Mouse (Mus musculus) stomach, embryonic 14.5 days (tissue): ENCODE measurements at regions not wholly inside any gene's neighbourhood (a gene's known extent, or its start where the extent isn't known, plus 50 kb on each side); places are given as distances from the start of the nearest gene placed in this dataset.

Source experiments
- ATAC-seq: fragments of 200-750 bp; cut with Nextera tagmentation; 2 replicates; pipeline ENCODE4 v1.8.0; 2017; ENCODE audit warnings: low read depth, moderate TSS enrichment; ENCODE audit not compliant: insufficient number of reproducible peaks, insufficient read depth, low FRiP score
- H3K27ac ChIP-seq: fragments of 300-500 bp; sonication (generic); 2 replicates; pipeline ENCODE4 v1.5.1; 2014; ENCODE audit warnings: mild to moderate bottlenecking, low read length, moderate library complexity, mixed read lengths
- H3K27me3 ChIP-seq: fragments of 300-500 bp; sonication (generic); 2 replicates; pipeline ENCODE4 v1.6.1; 2014; ENCODE audit warnings: low read length, control low read depth, mixed read lengths; ENCODE audit not compliant: control insufficient read depth, insufficient read depth
- H3K36me3 ChIP-seq: fragments of 300-500 bp; sonication (generic); 2 replicates; pipeline ENCODE4 v1.6.1; 2014; ENCODE audit warnings: mild to moderate bottlenecking, control low read depth, low read length, moderate library complexity, mixed read lengths; ENCODE audit not compliant: control insufficient read depth, insufficient read depth
- H3K4me1 ChIP-seq: fragments of 300-500 bp; sonication (generic); 2 replicates; pipeline ENCODE4 v1.6.1; 2014; ENCODE audit warnings: low read length, control low read depth, mixed read lengths; ENCODE audit not compliant: control insufficient read depth, insufficient read depth
- H3K4me2 ChIP-seq: fragments of 300-500 bp; sonication (generic); replicated peaks from 2 replicates; pipeline ENCODE4 v1.6.1; 2014; ENCODE audit warnings: low read depth, low read length, control low read depth
- H3K4me3 ChIP-seq: fragments of 300-500 bp; sonication (generic); 2 replicates; pipeline ENCODE4 v1.5.1; 2014; ENCODE audit warnings: low read depth, low read length, control low read depth
- H3K9ac ChIP-seq: fragments of 300-500 bp; sonication (generic); replicated peaks from 2 replicates; pipeline ENCODE4 v1.6.1; 2014; ENCODE audit warnings: low read depth, mild to moderate bottlenecking, control low read depth, low read length, moderate library complexity, mixed read lengths
- H3K9me3 ChIP-seq: fragments of 300-500 bp; sonication (generic); 2 replicates; pipeline ENCODE4 v1.6.1; 2016; ENCODE audit warnings: low read depth, low read length, control low read depth; ENCODE audit not compliant: control insufficient read depth
- WGBS: fragments of 180-500 bp; shearing (Covaris S2); extraction: QIAGEN DNeasy Blood & Tissue Kit; methylation state at CpG from one replicate; pipeline ENCODE4 v1.1.7; 2014; 5-methylcytosine and 5-hydroxymethylcytosine counted together

- Histone ChIP-seq H3K4me3 (no peak overlapping the region), H3K4me2 (no peak overlapping the region), H3K9ac (no peak overlapping the region), H3K27me3 (no peaks in the 10 kb centered on the region), H3K4me1 (no peaks in the 10 kb centered on the region), H3K9me3 (no peaks in the 10 kb centered on the region), H3K36me3 (no peaks in the 10 kb centered on the region), H3K27ac (no peak overlapping the region)
- no peak for ATAC-seq
These were observed 134.4 kb downstream of the Edem1 start for GRCm38 (mm10) chr6:108962810-108963209.

- 2% methylated on average over 2 of the region's 2 CpGs for WGBS
These were observed 134.9 kb downstream of the Edem1 start for GRCm38 (mm10) chr6:108963295-108963694.

DNA sequence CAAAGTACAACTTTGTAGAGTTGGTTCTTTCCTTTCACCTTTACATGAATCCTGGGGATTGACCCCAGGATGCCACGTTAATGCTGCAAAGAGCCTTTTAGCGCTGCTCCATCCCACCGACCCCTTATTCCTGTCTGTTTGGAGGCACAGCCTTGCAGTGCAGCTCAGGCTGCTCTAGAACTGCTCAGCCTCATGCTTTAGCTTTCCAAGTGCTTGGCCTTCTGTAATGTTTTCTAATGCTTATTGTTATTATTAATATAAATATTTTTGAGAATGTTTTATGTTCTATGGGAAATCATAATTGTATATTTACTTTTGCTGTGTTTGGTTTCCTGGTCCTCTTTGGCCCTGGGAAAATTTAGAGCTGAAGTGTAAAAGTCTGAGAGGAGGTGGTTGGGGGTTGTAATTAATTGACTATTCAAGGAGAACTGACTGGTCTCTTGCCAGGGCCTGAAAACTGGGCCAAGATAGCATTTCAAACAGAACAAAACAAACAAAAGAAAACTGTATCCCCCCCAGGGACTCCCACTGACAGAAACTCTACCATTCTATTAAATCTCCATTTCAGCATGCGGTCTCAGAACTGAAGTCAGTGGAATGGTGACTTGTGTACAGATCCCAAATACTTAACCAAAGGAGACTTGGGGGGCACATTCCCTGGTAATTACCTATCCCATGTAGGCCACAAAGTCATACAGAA, 141.2 kb downstream of the Edem1 start:
- H3K4me2 ChIP-seq, result no peak overlapping the region
- no peaks in the 10 kb centered on the region for H3K27me3 ChIP-seq
- no peaks in the 10 kb centered on the region for H3K36me3 ChIP-seq
- no peak for ATAC-seq
- no peak overlapping the region for H3K27ac ChIP-seq
- H3K9me3 ChIP-seq, result no peaks in the 10 kb centered on the region
- no peak overlapping the region for H3K9ac ChIP-seq
- H3K4me3 ChIP-seq, result no peak overlapping the region
- 57% methylated on average over 4 of the region's 4 CpGs for WGBS
- no peaks in the 10 kb centered on the region for H3K4me1 ChIP-seq

More at GRCm38 (mm10) chr6:108963295-108963694, 134.9 kb downstream of the Edem1 start:
- Histone ChIP-seq H3K27me3 (no peaks in the 10 kb centered on the region), H3K4me2 (no peak overlapping the region), H3K9ac (no peak overlapping the region), H3K9me3 (no peaks in the 10 kb centered on the region), H3K36me3 (no peaks in the 10 kb centered on the region), H3K4me3 (no peak overlapping the region), H3K4me1 (no peaks in the 10 kb centered on the region), H3K27ac (no peak overlapping the region)
- 0 out of 2 replicates have a peak, but pooled peaks have one; percentile 37 for ATAC-seq

DNA sequence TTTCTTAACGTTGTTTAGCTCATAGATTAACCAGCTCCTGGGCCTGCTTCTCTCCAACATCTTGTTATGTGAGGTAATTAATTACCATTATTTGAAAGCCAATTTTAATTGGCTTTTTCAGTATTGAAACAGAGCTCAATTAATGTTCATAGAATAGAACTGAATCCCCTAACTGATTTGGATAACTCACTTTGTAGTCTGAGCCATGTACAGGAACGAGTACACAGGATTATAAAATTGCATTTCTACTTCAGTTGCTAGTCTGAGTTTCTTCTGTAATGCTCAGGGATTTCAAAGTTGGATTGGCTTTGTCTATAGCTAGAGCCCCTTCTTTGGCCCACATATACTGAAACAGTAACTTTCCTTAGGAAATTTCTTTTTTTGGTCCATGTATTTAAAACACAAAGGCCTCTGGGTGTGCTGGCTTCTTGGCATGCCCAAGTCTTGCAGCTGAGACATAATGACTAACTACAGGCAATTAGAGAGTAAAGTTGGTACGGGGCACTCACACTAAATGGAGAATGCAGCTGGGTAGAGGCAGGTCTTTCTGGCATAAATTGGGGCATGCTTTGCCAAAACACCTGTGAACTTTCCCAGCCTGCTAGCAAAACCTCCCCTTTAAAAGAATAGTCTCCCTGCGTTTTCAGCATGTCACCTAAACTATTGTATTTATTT, 143.1 kb downstream of the Edem1 start:
- 65% methylated on average over 4 of the region's 4 CpGs for WGBS
- Histone ChIP-seq H3K4me2 (no peak overlapping the region), H3K27me3 (no peaks in the 10 kb centered on the region), H3K4me1 (no peaks in the 10 kb centered on the region), H3K4me3 (no peak overlapping the region), H3K36me3 (no peaks in the 10 kb centered on the region), H3K9me3 (no peaks in the 10 kb centered on the region), H3K9ac (no peak overlapping the region), H3K27ac (no peak overlapping the region)
- no peak for ATAC-seq

- Histone ChIP-seq H3K4me2 (no peak overlapping the region), H3K27ac (no peak overlapping the region), H3K9ac (no peak overlapping the region), H3K4me3 (no peak overlapping the region), H3K4me1 (no peaks in the 10 kb centered on the region), H3K36me3 (no peaks in the 10 kb centered on the region), H3K9me3 (no peaks in the 10 kb centered on the region), H3K27me3 (no peaks in the 10 kb centered on the region)
- ATAC-seq, result no peak
- WGBS, result 77% methylated on average over 2 of the region's 2 CpGs
These were observed 145.3 kb downstream of the Edem1 start for GRCm38 (mm10) chr6:108973701-108974100.

GRCm38 (mm10) chr6:108989506-108989905, 161.1 kb downstream of the Edem1 start:
- no peak overlapping the region for H3K9ac ChIP-seq
- no peaks in the 10 kb centered on the region for H3K36me3 ChIP-seq
- WGBS, result 91% methylated on average over 4 of the region's 4 CpGs
- H3K4me1 ChIP-seq, result no peaks in the 10 kb centered on the region
- no peak overlapping the region for H3K4me3 ChIP-seq
- H3K27ac ChIP-seq, result no peak overlapping the region
- no peaks in the 10 kb centered on the region for H3K27me3 ChIP-seq
- H3K4me2 ChIP-seq, result no peak overlapping the region
- H3K9me3 ChIP-seq, result no peaks in the 10 kb centered on the region
- no peak for ATAC-seq

DNA sequence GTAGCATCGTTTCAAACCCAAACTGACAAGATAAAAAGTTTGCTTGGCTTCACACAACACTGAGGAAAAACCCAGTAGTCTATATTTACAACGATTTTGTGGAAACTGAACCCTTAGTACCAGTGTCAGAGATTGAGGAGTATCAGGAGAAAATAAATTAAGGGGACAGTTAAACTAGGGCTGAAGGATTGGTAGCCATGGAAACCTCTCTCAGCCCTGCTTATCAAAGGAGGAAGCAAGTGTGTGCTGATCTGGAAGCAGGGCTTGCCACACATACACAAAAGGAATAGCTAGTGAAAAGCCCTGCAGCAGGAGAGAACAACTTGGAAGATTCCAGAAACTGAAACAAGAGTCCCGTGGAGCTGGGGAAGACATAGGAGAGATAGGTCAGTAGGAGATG, 165.3 kb downstream of the Edem1 start:
- Histone ChIP-seq H3K36me3 (no peaks in the 10 kb centered on the region), H3K4me1 (no peaks in the 10 kb centered on the region), H3K4me2 (no peak overlapping the region), H3K9ac (no peak overlapping the region), H3K27ac (no peak overlapping the region), H3K27me3 (no peaks in the 10 kb centered on the region), H3K4me3 (no peak overlapping the region), H3K9me3 (no peaks in the 10 kb centered on the region)
- WGBS, result 63% methylated on average over 3 of the region's 3 CpGs
- ATAC-seq, result no peak

DNA sequence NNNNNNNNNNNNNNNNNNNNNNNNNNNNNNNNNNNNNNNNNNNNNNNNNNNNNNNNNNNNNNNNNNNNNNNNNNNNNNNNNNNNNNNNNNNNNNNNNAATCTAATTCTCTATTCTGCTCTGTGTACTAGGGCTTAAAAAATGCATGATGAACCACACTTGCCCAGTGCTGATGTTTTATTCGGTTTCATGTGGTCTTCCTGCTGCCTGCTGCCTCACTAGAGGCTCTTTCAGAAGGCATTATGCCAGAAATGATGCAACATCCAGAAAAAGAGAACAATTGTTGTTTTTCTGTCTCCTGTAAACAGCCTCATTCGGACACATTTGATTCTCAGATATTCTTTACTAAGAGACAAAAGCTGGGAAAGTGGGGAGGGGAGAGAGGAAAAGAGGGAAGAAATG, 176.0 kb downstream of the Edem1 start:
- ATAC-seq, result no peak
- H3K4me3 ChIP-seq, result no peak overlapping the region
- 75% methylated on average over 2 of the region's 2 CpGs for WGBS

More for the DNA sequence above, 176.0 kb downstream of the Edem1 start:
- Histone ChIP-seq H3K36me3 (no peaks in the 10 kb centered on the region), H3K4me1 (no peaks in the 10 kb centered on the region), H3K4me2 (no peak overlapping the region), H3K27ac (no peak overlapping the region), H3K9ac (no peak overlapping the region), H3K9me3 (no peaks in the 10 kb centered on the region), H3K27me3 (no peaks in the 10 kb centered on the region)
